Mouse (Mus musculus) liver, embryonic 15.5 days (tissue): Measurements from ENCODE around the gene Plekhj1. TPM values are rescaled to one million over a fixed set of nuclear protein-coding genes. Genes with fewer than 3 reads are reported as not detected.
"Not testable (repeated sequence)": the region's sequence is repeated elsewhere in the genome, so short reads cannot be mapped to it uniquely, and the experiment has no call there.

Experiments
- ATAC-seq: fragments of 200-750 bp; cut with Nextera tagmentation; 2 replicates; pipeline ENCODE4 v1.8.0; 2017; ENCODE audit warnings: moderate number of reproducible peaks, mild to moderate bottlenecking, moderate library complexity; ENCODE audit not compliant: insufficient read depth
- H3K27ac ChIP-seq: fragments of 300-500 bp; sonication (generic); replicated peaks from 2 replicates; pipeline ENCODE4 v1.5.1; 2015; ENCODE audit warnings: mild to moderate bottlenecking, inconsistent platforms
- H3K27me3 ChIP-seq: fragments of 300-500 bp; sonication (generic); 2 replicates; pipeline ENCODE4 v1.6.1; 2015; ENCODE audit warnings: mild to moderate bottlenecking, inconsistent platforms
- H3K36me3 ChIP-seq: fragments of 300-500 bp; sonication (generic); replicated peaks from 2 replicates; pipeline ENCODE4 v1.6.1; 2015; ENCODE audit warnings: moderate library complexity, mild to moderate bottlenecking, inconsistent platforms
- H3K4me1 ChIP-seq: fragments of 300-500 bp; sonication (generic); replicated peaks from 2 replicates; pipeline ENCODE4 v1.6.1; 2015; ENCODE audit warnings: inconsistent platforms
- H3K4me2 ChIP-seq: fragments of 300-500 bp; sonication (generic); 2 replicates; pipeline ENCODE4 v1.6.1; 2015; ENCODE audit warnings: moderate library complexity, mild to moderate bottlenecking, inconsistent platforms
- H3K4me3 ChIP-seq: fragments of 300-500 bp; sonication (generic); replicated peaks from 2 replicates; pipeline ENCODE4 v1.5.1; 2015; ENCODE audit warnings: mild to moderate bottlenecking, inconsistent platforms
- H3K9ac ChIP-seq: fragments of 300-500 bp; sonication (generic); 2 replicates; pipeline ENCODE4 v1.6.1; 2015; ENCODE audit warnings: moderate library complexity, mild to moderate bottlenecking, inconsistent platforms
- H3K9me3 ChIP-seq: fragments of 300-500 bp; sonication (generic); replicated peaks from 2 replicates; pipeline ENCODE4 v1.6.1; 2016; ENCODE audit warnings: inconsistent platforms
- WGBS: fragments of 180-500 bp; shearing (Covaris S2); methylation state at CpG from one replicate; pipeline ENCODE4 v1.1.7; 2015; ENCODE audit warnings: mixed read lengths; ENCODE audit not compliant: insufficient replicate concordance; 5-methylcytosine and 5-hydroxymethylcytosine counted together
- polyA plus RNA-seq: library from polyadenylated mRNA; unstranded; fragments of >200 nt; fragmentation: Nextera tagmentation; extraction: Ambion mirVana; gene quantifications from 2 replicates; pipeline ENCODE4 v1.2.1, GENCODE M21; 2015

The Plekhj1 gene
- polyA plus RNA-seq, 1 experiment from 2014 or later = 73.6 TPM

DNA sequence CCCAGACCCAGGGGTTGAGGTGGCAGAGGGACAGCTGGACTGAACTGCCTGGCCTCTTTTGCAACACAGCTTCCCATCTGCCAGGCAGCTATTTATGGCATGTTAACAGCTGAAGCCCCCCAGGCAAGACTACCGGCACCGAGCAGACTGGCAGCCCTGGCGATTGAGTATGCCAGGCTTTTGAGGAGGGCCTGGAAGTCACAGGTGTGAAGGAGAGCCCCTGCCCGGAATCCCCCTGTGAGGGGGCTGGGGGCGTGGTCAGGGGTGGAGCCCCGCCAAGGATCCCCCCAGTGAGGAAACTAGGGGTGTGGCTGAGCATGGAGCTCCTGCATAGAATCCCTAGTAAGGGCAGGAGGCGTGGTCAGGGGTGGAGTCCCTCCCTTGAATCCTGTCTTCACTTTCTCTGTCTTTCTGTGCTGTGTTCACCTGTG lies 38.5 kb upstream of the Plekhj1 start:
- ATAC-seq = no peak
- H3K4me2 ChIP-seq = no peak overlapping the region
- no peak overlapping the region for H3K27ac ChIP-seq
- peaks cover 98% of the 10 kb centered on the region for H3K27me3 ChIP-seq
- no peak overlapping the region for H3K4me3 ChIP-seq
- no peak overlapping the region for H3K9ac ChIP-seq
- H3K9me3 ChIP-seq = no peaks in the 10 kb centered on the region
- peaks cover 11% of the 10 kb centered on the region for H3K4me1 ChIP-seq
- 38% methylated on average over 7 of the region's 7 CpGs for whole genome bisulfite sequencing
- no peaks in the 10 kb centered on the region for H3K36me3 ChIP-seq

DNA sequence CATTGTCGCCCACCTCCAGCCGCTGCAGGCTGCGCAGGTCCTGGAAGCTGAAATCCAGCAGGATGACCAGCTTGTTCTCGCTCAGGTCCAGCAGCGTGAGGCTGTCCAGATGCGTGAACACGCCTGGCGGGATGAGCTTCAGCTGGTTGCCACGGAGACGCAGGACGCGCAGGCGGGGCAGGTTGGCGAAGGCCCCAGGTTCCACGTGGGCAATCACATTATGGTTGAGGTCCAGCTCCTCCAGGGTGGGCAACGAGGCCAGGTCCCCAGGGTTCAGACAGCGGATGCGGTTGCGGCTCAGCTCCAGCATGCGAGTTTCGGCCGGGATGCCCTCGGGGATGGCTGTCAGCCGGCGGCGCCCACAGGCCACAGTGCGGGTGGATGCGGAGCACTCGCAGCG lies 37.2 kb upstream of the Plekhj1 start:
- Histone ChIP-seq H3K36me3 (peaks cover 6% of the 10 kb centered on the region), H3K27ac (no peak overlapping the region), H3K9me3 (no peaks in the 10 kb centered on the region), H3K4me2 (no peak overlapping the region), H3K27me3 (peaks cover 85% of the 10 kb centered on the region), H3K4me1 (peaks cover 24% of the 10 kb centered on the region), H3K4me3 (no peak overlapping the region), H3K9ac (no peak overlapping the region)
- WGBS = 59% methylated on average over 30 of the region's 30 CpGs
- ATAC-seq = no peak

DNA sequence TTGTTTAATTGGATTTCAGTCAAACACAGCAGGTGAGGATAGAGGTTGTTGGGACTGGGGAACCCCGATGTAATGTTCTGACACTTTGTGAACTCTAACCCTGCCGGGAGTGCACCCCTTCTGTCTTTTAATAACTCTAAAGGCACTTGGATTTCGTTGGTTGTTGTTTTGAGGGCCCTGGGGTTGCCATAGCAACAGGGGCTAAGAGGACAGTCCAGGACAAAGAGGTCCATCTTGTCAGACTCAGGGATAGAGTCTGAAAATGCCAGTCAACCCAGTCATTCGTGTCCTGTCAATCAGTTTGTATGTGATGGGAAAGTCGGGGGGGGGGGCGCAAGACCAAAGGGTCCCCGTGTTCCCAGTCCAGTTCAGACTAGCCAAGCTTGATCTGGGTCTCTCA lies 34.4 kb upstream of the Plekhj1 start:
- Histone ChIP-seq H3K27ac (no peak overlapping the region), H3K9ac (no peak overlapping the region), H3K4me2 (no peak overlapping the region), H3K36me3 (peaks cover 32% of the 10 kb centered on the region), H3K9me3 (no peaks in the 10 kb centered on the region), H3K27me3 (peaks cover 57% of the 10 kb centered on the region), H3K4me1 (peaks cover 49% of the 10 kb centered on the region), H3K4me3 (no peak overlapping the region)
- 65% methylated on average over 7 of the region's 7 CpGs for WGBS
- ATAC-seq = no peak

DNA sequence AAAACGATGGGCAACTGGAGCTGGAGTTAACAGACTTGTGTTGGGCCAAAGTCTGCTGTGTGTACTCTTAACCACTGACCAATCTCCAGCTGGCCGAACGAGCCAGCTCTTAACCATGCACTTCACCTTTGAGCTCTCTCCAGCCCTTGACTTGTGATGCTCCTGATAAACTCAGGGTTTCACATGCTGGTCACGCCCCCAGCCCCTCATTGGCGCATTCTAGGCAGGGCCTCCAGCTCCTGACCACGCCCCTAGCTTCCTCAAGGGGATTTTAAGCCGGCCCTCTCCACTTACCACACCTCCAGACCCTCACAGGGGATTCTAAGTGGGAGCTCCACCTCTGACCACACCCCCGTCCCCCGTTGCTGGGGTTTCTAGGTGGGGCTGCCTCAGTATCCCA lies 32.7 kb upstream of the Plekhj1 start:
- Histone ChIP-seq H3K4me3 (no peak overlapping the region), H3K36me3 (peaks cover 40% of the 10 kb centered on the region), H3K27ac (peak overlapping the region; percentile 56), H3K9ac (no peak overlapping the region), H3K27me3 (peaks cover 40% of the 10 kb centered on the region), H3K4me1 (peaks cover 50% of the 10 kb centered on the region), H3K4me2 (peak overlapping the region; percentile 31; the same call in 1 of the 2 replicates), H3K9me3 (no peaks in the 10 kb centered on the region)
- no peak for ATAC-seq
- 2% methylated on average over 9 of the region's 9 CpGs for WGBS

DNA sequence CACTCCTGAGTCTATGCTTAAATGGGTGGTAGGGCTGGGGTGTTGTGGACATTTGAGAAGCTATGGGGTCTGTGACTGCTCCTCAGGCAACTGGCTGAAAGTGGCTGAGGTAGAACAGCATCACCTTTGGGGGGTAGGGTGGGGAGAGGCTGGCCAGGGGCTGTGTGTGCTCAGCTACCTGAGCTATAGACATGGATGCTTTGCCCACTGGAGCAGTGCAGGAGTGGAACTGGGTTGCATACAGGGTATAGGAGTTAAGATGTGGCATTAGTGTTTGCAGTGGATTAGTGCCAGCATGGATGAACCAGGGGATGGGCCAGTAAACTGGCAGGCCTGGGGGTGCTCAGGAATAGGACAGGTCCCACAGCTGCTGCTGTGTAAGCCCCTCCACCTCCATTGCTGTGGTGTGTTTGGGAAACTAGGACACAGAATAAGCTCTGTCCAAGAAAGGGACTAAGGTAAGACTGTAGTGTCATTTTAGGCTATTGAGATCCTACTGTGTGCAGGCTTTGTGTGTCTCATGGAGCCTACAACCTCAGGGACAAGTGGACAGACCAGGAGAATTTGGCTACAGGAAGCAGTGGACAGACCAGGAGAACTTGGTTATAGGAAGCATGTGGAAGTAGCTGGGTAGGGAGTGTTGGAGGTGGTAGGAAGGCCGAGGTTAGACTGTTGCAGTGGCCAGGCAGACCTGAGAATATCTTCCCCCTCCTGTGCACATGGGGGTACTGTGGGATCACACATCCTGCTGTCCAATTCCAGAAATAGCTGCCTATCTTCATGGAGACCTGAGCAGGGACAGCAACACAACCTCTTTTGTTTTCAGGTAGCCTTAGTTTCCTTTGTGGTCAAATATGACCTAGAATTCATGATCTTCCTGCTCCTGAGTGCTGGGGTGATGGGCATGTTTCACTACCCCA lies 31.2 kb upstream of the Plekhj1 start:
- peak overlapping the region; percentile 56 for H3K27ac ChIP-seq
- H3K4me3 ChIP-seq = no peak overlapping the region
- H3K4me2 ChIP-seq = peak overlapping the region; percentile 31; the same call in 1 of the 2 replicates
- H3K4me1 ChIP-seq = peaks cover 59% of the 10 kb centered on the region
- ATAC-seq = no peak
- no peak overlapping the region for H3K9ac ChIP-seq
- no peaks in the 10 kb centered on the region for H3K9me3 ChIP-seq
- peaks cover 25% of the 10 kb centered on the region for H3K27me3 ChIP-seq
- WGBS = 61% methylated on average over 1 of the region's 1 CpGs
- peaks cover 40% of the 10 kb centered on the region for H3K36me3 ChIP-seq

DNA sequence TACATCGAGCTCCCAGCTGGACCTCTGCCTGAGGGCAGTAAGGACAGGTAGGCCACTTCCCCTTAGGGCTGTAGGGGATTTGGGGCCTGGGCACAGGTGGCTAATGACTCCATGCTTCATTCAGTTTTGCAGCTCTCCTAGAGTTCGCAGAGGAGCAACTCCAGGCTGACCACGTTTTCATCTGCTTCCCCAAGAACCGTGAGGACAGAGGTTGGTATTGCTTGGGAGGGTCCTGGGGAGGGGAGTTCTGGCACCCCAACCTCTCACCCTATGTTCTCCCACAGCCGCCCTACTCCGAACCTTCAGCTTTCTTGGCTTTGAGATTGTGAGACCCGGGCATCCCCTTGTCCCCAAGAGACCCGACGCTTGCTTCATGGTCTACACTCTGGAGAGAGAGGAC lies 30.2 kb upstream of the Plekhj1 start:
- H3K4me1 ChIP-seq = peaks cover 68% of the 10 kb centered on the region
- 81% methylated on average over 9 of the region's 9 CpGs for WGBS

DNA sequence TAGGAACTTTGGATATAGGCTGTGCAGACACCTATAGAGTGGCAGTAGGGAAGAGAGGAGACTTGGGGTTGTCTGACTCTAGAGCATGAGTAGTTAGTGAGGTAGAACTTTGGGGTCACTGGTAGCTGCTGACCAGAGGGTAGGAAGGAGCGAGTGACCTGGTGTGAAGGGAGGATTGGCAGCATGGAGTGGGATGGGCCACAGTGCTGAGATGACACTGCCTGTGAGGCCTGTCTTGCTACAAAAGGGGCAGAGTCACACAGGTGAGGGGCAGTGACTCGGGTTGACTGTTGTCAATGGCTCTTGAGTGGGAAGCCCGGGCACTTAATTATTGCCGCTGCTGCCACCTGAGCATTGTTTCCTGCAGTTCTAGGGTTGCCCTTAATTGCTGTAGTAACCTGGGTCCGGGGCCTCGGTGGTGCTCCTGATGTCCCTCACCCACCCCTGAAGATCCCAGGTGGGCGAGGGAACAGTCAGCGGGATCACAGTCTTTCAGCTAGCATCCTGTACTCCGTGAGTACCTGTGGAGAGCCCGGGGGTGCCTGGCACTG lies 29.5 kb upstream of the Plekhj1 start:
- peak overlapping the region; percentile 96 for H3K27ac ChIP-seq
- no peak for ATAC-seq

More for the DNA sequence above, 30.2 kb upstream of the Plekhj1 start:
- Histone ChIP-seq H3K36me3 (peaks cover 40% of the 10 kb centered on the region), H3K4me2 (peak overlapping the region; percentile 93), H3K4me3 (peak overlapping the region; percentile 83), H3K27me3 (peaks cover 14% of the 10 kb centered on the region)
- H3K27ac ChIP-seq, H3K9me3 ChIP-seq, ATAC-seq, H3K9ac ChIP-seq: not testable (repeated sequence)

DNA sequence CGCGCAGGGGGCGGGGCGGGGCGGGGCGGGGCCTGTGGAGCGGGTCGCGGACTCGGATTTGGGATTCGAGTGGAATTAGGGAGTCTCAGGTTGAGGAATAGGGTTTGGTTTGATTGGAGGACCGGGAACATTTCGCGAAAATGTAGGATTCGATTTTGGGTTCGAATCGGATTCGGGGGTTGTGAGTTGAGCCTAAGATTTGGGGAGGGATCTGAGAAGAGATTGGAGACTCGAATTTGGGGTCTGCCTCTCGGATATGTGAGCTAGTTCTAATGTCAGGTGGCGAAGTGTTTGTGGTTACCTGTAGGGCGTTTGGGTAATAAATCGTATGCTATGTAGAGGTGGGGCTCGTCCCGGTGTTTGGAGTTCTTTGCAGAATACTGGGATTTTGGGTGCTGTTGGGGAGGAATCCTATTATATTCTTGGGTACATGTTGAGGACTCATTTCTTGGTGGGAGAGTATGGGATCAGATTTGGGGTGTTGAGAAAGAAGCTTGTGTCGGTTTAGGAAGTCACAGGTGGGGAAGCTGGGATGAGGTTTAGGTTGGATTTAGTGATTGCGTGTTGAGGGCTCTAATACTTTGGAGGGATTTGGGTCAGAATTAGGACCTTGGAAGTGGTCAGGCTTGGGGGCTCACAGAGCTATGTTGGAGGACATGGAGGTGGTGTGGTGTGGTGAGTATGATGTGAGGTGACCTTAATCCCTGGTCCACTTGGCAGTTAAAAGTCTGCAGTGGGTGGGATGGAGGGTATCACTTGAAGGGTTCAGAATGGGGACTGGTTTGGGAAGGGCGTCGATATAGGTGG lies 28.8 kb upstream of the Plekhj1 start:
- Histone ChIP-seq H3K4me2 (peak overlapping the region; percentile 93), H3K9me3 (no peaks in the 10 kb centered on the region), H3K4me1 (peaks cover 81% of the 10 kb centered on the region), H3K27ac (peak overlapping the region; percentile 96), H3K27me3 (peaks cover 1% of the 10 kb centered on the region; the same call in 1 of the 2 replicates), H3K36me3 (peaks cover 40% of the 10 kb centered on the region), H3K9ac (peak overlapping the region; percentile 89), H3K4me3 (peak overlapping the region; percentile 83)
- no peak for ATAC-seq
- 6% methylated on average over 29 of the region's 29 CpGs for WGBS

More for the DNA sequence above, 29.5 kb upstream of the Plekhj1 start:
- H3K4me3 ChIP-seq = peak overlapping the region; percentile 83
- H3K9ac ChIP-seq = peak overlapping the region; percentile 89
- 75% methylated on average over 10 of the region's 10 CpGs for WGBS
- peaks cover 75% of the 10 kb centered on the region for H3K4me1 ChIP-seq
- H3K36me3 ChIP-seq = peaks cover 40% of the 10 kb centered on the region
- peak overlapping the region; percentile 93 for H3K4me2 ChIP-seq
- peaks cover 8% of the 10 kb centered on the region for H3K27me3 ChIP-seq
- H3K9me3 ChIP-seq = no peaks in the 10 kb centered on the region

DNA sequence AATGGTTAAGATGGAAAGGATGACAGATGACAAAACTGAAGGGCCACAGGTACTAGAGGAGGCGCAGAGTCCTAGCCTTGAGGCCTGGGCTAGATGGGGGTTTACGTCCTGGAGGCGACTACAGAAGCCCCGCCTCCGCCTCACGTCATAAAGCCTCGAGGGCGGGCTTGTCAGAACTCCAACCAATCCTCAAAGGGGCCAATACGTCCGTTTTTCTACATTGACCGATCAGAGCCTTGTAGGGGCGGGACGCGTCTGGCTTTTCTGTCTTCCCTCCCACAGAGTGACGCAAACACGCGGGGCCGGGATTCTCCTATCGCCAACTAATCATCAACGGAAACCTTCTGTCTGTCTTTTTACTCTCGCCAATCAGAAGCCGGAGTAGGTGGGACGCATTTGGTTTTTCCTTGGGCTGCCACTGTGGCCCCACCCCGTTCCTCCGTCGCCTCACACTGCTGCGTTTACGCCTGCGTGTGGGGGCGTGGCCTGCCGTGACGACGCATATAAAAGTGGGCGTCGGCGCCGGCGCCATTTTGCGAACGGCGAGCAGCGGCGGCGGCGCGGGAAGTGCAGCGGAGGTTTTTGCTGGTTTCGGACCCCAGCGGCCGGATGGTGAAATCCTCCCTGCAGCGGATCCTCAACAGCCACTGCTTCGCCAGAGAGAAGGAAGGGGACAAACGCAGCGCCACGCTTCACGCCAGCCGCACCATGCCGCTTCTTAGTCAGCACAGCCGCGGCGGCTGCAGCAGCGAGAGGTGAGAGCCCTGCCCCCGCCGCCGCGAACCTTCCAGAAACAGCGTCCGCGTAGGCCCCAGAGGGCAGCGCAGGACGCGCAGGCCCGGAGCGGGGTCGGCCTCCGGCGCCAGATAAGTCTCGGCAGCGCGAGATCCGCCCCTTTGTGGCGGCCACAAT lies 28.0 kb upstream of the Plekhj1 start, which contains the start of gene Oaz1:
Gene Oaz1 (plus strand): TSS at position 506 of the 912 bp plus-strand sequence.
- H3K4me3 ChIP-seq = peak within 1 kb of the TSS; percentile 83
- peak within 1 kb of the TSS; percentile 89 for H3K9ac ChIP-seq
- peak within 1 kb of the TSS; percentile 96 for H3K27ac ChIP-seq
- WGBS = under 1% methylated on average over 81 of the region's 82 CpGs
- H3K27me3 ChIP-seq = no peaks in the 10 kb centered on the region
- H3K36me3 ChIP-seq = peaks cover 40% of the 10 kb centered on the region
- peaks cover 83% of the 10 kb centered on the region for H3K4me1 ChIP-seq
- no peaks in the 10 kb centered on the region for H3K9me3 ChIP-seq
- H3K4me2 ChIP-seq = peak within 1 kb of the TSS; percentile 93
- peak; percentile 94 for ATAC-seq

DNA sequence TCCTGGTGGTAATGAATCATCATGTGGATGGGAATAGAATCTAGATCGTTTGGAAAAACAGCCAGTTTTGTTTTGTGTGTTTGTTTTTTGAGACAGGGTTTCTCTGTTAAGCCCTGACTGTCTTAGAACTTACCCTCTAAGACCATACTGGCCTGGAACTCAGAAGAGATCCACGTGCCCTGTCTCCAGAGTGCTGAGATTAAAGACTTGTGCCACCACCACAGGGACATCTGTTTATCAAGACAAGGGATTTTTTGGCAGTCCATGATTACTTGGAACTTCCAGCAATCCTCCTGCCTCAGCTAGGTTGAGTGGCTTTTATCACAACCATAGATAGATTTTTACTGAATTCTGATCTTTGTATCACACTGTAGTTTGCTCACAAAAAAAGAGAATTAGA lies 26.4 kb upstream of the Plekhj1 start:
- no peak for ATAC-seq
- no peaks in the 10 kb centered on the region for H3K27me3 ChIP-seq
- no peaks in the 10 kb centered on the region for H3K9me3 ChIP-seq
- WGBS = 37% methylated on average over 2 of the region's 2 CpGs
- H3K4me3 ChIP-seq = no peak overlapping the region
- H3K9ac ChIP-seq = peak overlapping the region; percentile 8; the same call in 1 of the 2 replicates
- H3K4me1 ChIP-seq = peaks cover 72% of the 10 kb centered on the region
- peak overlapping the region; percentile 35; the same call in 1 of the 2 replicates for H3K4me2 ChIP-seq
- peaks cover 26% of the 10 kb centered on the region for H3K36me3 ChIP-seq
- H3K27ac ChIP-seq = peak overlapping the region; percentile 96
